7 mouse cellular contexts compared by ENCODE assay signal in the genomic region with DNA sequence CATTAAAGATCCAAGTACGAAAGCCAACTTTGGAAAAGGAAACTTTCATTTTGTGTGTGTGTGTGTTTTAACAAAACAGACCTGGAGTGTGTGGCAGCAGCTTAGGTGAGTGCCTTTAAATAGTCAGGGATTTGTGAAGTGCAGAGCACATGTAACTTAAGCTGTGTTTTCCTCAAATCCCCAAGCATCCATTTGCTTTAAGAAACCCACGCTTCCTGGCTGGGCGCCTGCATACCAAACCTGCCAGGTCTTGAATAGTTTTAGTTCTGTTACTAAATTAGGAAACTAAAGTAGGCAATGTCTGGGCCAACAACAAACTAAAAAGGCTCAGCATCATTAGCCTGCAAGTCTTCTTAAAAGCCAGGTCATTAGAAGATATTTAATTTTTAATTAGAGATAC. TPM values are rescaled to one million over a fixed set of nuclear protein-coding genes. Genes with fewer than 3 reads are reported as not detected.
DNase-seq lines count a peak whose midpoint lies in the region; TF ChIP-seq lines count a peak whose summit lies in the region.

No protein-coding gene starts in this region.

- TF ChIP-seq CTCF in gastrocnemius, adult 2 months (IDR thresholded peaks at IDR 0.05): no peak

- intact Hi-C loops in gastrocnemius, adult 2 months (cut with DNase I): no loop called here

- peak; percentile 13 for DNase-seq in ovary, postnatal 36 days (ENCODE audit: low spot score)
- no peak for DNase-seq in ovary, postnatal 14 days (ENCODE audit: low spot score)
- DNase-seq in gastrocnemius, adult 2 months: peak; percentile 81
- DNase-seq in layer of hippocampus, adult 9-10 months (ENCODE audit: low spot score): peak; percentile 55
- peak; percentile 78 for DNase-seq in right cerebral cortex, postnatal 14 days
- no peak for DNase-seq in cerebellum, adult 11 months
- DNase-seq in MN1 (ENCODE audit: low spot score): no peak

- H3K4me3 ChIP-seq in gastrocnemius, adult 2 months: no peak overlapping the region

- peak overlapping the region; percentile 79 for H3K27ac ChIP-seq in gastrocnemius, adult 2 months

RNA-seq across cellular contexts. Expression of gene Lrrc28, which starts 47.0 kb away (rescaled TPM):
- 10 to 100 TPM; 21.3 to 23.6 TPM for total RNA-seq in gastrocnemius, adult 2 months (2021)

RNA-seq across cellular contexts. Expression of gene Ttc23, which starts 49.2 kb away (rescaled TPM):
- 10 to 100 TPM; 23.3 to 25.3 TPM for total RNA-seq in gastrocnemius, adult 2 months (2021)

Comparison
In these comparisons a context has a peak if more than half of its experiments do, and no peak if none do; other contexts are left out.
1. DNase-seq: peak in ovary, postnatal 36 days (single experiment), gastrocnemius, adult 2 months (single experiment), layer of hippocampus, adult 9-10 months (single experiment) and right cerebral cortex, postnatal 14 days (single experiment); none in ovary, postnatal 14 days (single experiment), cerebellum, adult 11 months (single experiment) and MN1 (single experiment).